Mouse (Mus musculus): ENCODE results near the gene Tpp2.

GRCm38 (mm10) chr1:43895742-43896141 lies 37.7 kb upstream of the Tpp2 start:
- TF ChIP-seq CTCF (IDR thresholded peaks at IDR 0.05; ENCODE audit: borderline replicate concordance, insufficient read depth, low read length), result no peak
- no peak for TF ChIP-seq POLR2A (IDR thresholded peaks at IDR 0.05; ENCODE audit: low read depth, low read length)

Data from embryonic fibroblast, embryonic 13.5 days (primary cell).